Mouse (Mus musculus): Measurements from ENCODE around the gene Tbc1d1. TPM values are rescaled to one million over a fixed set of nuclear protein-coding genes. Genes with fewer than 3 reads are reported as not detected.
A peak's percentile ranks its signal among the peaks of the same experiment; 100 is the strongest.

The Tbc1d1 gene
- total RNA-seq, 2 experiments from 2014 or later, result 35.5 to 36.8 TPM

DNA sequence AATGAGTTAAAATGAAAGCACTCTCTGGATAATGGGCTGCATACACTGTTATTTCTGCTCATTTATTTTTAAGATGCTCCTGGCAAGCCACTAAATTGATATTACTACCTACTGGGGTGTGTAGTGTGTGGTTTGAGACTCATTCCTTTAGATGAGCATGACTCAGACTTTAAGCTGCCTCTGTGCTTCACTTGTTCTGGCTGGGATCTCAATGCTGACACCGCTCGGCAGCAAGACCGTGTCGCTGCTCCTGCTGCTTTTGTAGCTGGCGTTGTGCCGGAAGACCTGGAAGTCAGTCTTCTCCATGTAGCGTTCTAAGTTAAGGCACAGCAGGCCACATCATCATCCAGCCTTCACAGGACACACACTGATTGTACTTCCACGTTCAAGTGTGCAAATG, 124.1 kb downstream of the Tbc1d1 start:
- no peak for DNase-seq

DNA sequence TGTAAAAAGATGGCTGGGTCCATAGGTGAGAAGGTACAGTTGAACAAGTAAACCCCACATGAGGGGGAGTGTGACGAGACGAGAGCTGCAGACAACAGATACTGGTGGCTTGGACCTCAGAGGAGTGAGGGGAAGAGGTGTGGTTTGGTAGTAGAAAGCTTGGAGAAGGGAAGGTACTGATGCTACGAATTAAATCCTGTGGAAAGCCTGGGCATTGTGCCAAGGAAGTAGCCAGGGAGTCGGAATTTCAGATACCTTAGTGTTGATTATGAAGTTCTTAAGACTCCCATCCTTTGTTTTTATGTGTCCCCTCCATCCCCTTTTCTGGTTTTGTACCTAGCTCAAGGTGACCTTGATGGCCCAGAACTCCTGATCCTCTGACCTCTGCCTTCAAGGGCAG, 124.5 kb downstream of the Tbc1d1 start:
- DNase-seq, result no peak

DNA sequence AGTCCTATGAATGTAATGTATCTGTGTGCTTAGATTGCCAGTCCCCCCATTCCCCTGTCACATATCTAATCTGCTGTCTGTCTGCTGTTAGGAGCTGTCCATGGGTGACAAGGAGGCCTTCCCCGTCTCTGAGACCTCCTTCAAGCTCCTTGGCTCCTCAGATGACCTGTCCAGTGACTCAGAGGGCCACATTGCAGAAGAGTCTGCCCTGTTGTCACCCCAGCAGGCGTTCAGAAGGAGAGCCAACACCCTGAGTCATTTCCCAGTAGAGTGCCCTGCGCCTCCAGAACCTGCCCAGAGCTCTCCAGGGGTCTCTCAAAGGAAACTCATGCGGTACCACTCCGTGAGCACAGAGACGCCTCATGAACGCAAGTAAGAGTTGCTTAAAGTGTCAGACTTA, 125.6 kb downstream of the Tbc1d1 start:
- no peak for DNase-seq

DNA sequence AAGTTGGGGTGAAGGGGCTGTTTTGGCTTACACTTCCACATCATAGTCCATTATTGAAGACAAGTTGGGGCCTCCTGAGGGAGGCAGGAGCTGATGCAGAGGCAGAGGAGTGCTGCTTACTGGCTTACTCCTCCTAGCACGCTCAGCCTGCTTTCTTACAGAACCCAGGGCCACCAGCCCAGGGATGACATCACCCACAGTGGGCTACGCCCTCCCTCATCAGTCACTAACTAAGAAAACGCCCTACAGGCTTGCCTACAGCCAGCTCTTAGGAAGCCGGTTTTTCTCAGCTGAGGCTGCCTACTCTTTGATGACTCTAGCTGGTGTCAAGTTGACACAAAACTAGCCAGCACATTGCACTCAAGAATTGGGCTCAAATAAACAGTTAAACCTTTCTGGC, 126.5 kb downstream of the Tbc1d1 start:
- no peak for DNase-seq

DNA sequence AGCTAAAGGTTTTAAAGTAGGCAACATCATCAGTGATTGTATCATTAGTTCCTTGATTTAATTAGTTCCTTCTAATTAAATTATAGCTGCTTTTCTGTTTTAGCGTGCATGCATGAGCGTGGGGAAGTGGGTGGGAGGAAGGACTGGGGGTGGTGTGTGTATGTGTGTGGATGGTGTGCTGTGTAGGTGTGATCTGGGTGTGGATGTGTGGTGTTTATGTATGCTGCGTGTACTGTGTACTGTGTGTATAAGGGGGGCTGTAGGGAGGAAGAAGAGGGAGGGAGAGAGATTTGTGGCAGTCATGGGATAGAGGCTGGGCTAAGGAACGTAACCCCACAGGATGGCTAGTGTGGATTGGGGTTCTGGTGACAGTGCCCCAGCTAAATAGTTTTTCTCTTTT, 129.2 kb downstream of the Tbc1d1 start:
- DNase-seq, result no peak

DNA sequence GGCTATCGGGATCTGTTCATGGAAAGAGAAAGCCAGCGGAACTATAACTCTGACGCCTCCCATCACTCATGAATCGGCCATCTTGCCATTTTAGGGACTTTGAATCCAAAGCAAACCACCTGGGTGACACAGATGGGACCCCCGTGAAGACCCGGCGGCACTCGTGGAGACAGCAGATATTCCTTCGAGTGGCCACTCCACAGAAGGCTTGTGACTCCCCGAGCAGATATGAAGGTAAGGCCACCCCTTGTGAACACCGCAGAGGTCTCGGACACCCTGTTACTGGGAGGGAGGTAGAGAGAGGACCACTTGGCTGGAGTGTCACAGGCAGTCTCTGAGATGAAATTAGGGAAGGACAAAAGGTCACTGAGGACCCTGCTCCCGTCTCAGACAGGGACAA, 129.7 kb downstream of the Tbc1d1 start:
- no peak for DNase-seq

DNA sequence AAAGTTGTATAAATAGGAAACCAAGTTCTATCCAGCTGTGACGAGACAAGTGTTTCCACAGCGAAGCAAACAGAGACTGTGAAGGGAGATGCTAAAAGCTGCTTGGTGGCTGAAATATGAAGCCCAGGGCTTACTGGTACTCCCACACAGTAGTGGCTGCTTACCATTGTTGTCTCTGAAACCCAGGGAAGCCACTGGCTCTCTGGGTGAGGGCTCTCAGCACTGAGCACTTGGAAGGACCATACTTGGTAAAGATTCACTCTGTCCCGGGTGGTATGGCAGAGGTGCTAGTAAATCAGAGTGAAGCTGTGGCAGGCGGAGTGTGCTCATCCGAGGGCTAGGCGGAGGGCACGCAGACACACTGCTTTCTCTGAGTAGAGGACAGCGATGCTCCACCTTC, 131.2 kb downstream of the Tbc1d1 start:
- DNase-seq, result no peak

DNA sequence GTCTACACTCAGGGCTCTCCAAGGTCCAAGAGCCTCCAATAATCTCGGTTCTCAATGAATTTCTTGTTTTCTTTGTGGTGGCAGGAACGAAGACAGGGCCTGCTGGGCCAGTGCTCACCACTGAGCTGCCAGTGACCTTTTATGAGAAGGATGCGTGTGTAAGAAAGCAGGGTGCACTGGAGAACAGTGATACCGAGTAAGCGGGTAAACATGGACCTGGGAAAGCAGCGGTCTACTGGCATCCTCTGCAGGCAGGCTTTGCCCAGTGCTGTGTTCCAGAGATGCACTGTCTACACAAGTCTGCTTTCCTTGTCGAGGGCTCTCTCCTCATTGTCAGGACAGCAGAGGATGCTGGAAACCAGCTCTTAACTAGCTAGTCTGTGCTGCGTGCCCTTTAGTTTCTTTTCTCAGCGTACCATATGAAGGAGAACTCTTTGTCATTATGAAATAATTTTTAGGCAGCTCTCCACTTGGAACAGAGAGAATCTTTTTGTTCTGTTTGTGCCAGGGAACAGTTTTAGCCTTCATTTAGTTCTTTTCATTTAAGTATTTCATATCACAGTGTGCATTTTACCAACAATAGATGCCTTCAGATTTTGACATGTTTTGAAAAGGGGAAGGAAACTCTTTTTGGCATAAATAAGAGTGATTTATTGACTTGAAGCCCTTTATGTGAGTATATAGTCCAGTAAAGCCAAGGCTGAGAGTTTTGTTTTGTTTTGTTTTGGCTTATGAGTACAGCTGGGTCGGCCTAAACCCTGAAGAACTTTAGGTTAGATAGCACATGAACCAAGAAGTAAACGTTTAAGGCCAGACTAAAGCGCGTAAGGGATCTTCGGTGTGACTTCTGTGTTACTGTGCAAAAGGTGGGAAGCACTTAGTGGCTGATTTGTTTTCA, 132.2 kb downstream of the Tbc1d1 start:
- no peak for DNase-seq

DNA sequence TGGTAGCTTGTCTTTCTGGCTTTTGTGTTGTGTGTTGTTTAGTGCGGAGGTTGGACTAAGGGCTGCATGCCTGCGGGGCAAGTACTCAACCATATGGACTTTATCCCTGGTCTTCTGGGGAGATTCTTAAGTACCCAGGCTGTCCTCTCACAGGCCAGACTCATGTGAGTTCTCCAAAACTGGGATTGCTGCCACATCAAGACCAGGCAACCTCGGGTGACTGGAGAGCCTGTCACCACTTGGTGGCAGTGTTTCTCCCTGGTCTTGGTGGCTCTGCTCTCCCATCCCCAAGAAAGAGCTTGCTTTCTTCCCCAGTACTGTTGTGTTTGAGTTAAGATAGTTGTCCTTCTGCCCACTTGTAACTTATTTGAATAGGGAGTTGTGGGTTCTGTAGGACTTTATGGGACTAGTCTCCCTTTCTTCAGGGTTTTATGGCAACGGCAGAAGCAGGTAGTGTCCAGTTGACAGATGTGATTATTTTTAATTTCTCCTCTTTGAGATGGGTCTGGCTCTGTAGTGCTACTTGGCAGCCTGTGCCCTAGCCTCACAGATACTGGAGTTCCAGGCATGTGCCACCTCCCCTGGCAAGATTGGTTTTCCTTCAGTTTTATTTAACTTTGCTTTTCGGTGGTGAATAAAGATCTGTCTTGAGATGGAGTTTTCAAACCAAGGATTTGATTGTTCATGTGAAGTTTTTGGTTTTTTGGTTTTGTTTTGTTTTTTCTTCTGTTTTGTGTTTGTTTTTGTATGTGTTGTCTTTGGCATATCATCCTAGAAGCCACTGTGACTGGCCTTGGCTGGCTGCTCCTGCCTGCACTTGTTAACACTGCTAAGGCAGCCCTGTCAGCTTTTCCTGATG, 133.3 kb downstream of the Tbc1d1 start:
- peak; percentile 85 for DNase-seq

DNA sequence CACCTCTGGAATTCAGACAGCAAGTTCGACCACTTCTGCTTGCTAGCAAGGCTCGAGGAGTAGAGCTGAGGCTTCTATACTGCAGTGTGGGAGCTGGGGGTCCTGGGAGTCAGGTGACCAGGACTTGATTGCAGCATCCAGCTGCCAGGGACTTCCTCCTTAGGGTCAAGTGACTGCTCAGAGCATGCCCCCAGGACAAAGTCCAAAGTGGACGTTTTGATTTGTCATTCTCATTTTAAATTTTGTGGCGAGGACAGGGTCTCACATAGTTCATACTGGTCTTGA, 133.9 kb downstream of the Tbc1d1 start:
- no peak for DNase-seq

DNA sequence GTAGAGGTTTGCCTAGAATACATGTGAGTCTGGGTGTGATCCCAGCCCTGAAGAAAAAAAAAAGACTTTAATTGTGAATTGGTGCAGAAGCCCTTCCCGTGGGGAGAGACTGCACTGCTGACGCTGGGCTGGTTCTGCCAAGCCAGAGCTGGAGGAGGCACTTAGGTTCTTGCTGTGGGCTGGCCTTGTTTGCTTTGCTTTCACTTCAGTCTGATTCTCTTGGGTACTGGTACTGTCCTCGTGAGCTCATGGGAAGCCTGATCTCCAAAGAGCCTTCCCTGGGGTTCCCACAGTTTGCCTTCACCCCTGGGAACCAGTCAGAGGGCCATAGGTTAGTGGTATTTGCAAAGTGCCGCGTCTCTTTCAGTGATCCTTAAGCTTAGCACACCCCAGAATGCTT, 135.6 kb downstream of the Tbc1d1 start:
- no peak for DNase-seq

DNA sequence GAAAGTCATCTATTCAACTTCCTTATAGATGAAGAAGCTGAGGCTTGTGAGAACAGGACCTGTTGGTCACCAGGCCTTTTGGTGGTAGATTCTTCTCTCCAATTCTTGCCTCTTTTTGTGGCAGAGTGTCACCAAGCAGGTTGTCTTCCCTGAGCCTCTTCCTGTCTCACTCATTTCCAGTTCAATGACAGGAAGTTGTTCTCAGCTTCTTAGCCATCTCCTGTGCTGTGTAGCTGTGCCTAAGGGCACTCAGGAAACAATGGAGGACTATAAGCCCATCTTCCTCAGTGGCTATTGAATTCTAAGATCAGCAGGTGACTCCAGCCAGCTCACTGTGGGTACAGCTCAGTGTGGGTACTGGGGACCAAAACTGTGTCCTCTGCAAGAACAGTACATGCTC, 139.5 kb downstream of the Tbc1d1 start:
- no peak for DNase-seq

DNA sequence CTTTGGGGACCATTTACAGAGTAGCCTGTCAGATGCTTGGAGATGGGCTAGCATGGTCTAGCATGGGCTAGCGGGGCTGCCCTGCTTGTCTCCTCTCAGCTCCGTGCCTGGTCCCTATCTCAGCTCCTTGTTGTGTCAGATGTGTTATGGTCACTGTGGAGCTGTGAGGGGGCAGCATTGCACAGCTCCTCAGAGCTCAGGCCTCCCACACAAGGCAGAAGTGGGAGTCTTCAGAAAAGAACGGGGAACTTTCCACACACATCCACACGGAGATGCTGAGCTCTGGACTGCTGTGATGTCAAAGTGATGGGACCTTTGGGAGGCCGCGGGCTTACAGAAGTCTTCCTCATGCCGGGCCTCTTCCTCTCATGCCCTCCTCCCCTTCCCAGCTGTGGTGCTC, 140.2 kb downstream of the Tbc1d1 start:
- DNase-seq, result no peak

DNA sequence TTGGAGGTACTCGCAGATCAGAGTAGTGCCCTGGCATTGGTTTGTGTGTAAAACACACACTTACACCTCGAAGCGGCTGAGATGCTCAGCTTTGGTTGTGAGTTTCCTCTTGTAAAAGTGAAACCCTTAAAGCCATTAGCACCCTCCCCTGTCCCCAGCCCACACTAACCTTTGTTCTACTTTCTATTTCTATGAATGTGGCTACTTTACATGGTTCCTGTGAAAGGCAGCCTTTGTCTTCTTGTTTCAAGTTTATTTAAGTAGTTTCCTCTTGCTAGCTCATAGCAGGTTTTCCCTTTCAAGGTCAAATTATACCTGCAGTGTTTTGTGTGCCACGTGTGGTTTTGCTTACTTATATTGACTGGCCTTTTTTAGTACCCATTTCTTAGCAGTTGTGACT, 141.0 kb downstream of the Tbc1d1 start:
- no peak for DNase-seq

DNA sequence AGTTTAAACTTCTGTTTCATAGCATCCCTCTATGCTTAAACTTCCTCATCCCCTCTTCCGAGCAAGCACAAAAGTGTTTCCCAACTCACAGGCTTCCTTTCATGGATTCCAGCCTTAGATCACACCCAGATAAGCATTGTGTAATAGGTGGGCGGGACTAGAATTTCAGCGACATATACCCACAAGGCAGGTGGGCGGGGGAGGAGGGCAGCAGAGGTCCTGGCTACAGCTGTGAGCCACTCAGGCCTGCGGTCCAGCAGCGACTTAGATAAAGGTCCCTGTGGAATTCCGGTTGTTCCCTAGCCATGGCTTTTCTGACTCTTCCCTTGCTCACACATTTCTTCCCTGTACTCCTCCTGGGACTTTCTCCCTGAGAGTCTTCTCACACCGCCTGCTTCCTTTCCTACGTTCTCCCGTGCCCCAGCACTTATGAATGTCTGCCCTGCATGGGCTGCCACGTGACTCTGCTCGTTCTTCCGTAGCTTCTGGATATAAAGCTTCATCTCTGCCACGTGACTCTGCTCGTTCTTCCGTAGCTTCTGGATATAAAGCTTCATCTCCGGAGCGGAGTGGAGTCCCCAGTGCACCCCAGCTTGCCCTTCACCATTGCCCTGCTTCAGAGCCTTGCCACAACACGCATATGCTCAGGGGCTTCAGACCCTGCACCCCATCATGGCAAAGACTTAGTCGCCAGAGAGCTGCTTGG, 142.4 kb downstream of the Tbc1d1 start:
- no peak for DNase-seq

DNA sequence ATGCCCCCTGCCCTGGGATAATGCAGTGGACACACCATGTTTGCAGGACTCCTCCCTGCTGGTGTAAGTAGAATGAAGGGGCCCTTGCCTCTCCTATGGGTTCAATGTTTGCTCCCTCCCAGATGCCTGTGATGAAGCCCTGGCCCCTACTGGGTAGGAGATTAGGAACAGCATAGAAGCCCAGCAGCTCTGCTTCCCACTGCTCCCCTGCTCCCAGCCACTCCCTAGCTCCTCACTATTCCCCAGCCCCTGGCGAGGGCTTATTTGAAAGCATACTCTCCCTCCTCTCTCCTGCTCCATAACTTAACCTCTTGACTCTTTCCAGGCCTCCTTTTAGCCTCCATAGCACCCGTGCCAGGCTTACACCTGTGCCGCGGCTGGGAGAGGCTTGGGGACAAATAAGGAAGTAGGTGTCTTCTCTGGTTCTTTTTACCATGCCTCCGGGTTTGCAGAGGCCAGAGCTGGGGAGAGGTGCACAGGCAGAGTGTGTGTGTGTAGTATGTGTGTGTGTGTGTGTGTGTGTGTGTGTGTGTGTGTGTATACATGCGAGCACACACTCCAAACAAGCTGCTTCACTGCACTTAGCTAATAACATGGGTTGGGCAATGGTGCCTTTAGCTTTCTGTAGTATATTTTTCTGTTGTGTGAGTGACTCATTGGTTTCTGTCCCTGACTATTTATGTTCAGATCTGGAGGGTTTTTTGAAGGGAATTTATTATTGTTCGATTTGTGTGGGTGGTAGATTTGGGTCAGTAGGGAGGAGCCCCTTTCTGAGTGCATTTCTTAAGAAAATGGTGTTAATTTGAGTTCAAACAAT, 143.6 kb downstream of the Tbc1d1 start:
- DNase-seq, result no peak

DNA sequence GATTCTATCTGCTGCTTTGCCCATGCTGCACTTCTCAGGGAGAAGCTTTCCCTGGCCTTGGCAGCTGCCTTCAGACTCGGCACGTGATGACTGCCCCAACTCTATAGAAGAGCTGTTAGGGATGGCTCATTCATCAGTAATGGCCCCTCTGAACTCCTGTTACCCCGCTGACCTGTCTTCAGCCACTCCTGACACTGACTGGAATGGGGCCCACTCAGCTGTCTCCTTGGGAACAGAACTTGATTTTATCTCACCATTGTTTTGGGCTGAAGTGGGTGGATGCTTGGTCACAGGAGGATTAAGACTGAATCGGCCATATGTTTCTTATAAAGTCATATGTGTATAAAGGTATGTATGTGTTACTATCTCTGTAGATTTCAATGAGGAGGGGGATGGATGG, 145.1 kb downstream of the Tbc1d1 start:
- no peak for DNase-seq

DNA sequence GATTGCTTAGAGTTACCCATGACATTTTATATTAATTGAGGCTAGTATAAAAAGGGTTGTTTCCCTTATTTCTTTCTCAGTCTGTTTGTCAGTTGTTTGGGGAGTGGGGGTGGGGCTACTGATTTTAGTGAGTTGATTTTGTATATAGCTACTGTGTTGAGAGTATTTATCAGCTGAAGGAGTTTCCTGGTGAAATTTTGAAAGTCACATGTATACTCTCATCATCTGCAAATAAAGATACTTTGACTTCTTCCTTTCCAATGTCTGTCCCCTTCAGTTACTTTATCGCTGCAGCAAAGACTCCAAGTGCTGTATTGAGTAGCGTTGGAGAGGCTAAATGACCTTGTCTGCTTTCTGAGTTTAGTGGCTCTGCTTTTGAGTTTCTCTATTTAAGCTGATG, 151.2 kb downstream of the Tbc1d1 start:
- no peak for DNase-seq

DNA sequence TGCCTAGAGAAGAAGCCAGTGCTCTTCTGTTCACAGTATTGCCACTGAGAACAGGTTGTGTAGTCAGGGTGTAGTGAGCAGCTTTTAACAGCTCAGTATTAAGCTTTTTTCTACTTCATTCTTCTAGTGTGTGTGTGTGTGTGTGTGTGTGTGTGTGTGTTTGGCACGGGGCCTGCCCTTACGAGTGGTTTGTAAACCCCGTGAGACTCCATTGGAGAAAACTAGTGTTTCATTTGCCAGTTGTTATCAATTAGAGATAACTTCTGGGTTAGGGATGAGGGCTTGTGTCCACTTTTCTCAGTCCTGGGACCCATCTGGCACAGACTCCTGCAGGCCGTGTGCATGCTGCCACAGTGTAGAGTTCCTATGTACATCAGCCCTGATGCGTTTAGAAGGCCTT, 156.2 kb downstream of the Tbc1d1 start:
- peak; percentile 36 for DNase-seq

DNA sequence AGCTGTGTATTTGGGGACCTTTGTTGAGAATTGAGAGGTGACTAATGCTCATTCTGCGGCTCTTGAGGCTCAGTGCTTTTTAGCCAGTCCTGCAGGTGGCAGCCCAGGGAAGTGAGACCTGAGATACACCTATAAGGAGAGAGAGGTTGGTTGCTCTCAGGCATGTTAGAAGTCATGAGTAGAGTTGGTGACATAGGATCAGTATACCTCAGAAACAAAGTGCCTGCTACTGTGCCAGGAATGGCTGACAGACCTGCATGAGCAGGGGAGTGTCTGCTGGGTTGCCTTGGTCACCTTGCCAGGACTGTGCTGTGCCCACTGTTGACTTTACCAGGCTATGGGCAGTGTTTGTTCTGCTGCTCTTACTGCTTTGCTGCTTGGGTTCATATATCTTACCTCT, 157.4 kb downstream of the Tbc1d1 start:
- no peak for DNase-seq

DNA sequence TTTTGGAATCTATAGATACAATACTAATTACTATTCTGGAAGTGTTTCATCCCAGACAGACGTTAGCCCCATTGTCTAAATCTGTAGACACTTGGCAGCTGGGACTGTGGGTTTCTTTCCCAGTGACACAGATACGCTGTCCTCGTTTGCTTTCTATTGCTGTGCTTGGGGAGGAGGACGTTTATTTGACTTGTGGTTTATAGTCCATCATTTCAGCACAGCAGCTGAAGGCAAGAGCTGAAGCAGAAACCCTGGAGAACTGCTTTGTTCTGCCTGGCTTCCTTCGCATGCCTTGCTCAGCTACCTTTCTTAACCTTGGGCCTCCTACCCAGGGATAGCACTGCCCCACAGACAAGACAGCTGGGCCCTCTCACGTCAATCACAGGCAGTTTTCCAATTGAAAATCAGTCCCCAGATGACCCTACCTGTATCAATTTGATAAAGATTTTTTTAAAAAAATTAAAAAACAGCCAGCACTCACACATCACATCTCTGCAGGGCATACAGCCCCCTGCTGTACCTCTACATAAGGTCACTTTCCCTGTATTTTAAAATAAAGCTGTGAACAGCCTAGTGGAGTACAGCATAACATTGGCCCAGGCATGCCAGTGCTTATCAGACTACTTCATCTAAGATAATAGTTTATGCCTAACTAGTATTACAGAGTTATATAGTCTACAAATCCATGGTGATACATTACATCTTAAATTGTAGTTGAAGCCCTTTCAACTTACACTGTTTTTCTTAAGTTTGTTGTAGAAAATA, 158.4 kb downstream of the Tbc1d1 start:
- no peak for DNase-seq

Measured in gastrocnemius, postnatal 10 days (tissue).